Mouse (Mus musculus) myocyte (in vitro differentiated cells): ENCODE data around the gene Prr12.
A peak's percentile ranks its signal among the peaks of the same experiment; 100 is the strongest.

Experiments
- CEBPB ChIP-seq: IDR thresholded peaks from 2 replicates; pipeline ENCODE4 v1.6.1; 2011; ENCODE audit warnings: mild to moderate bottlenecking, moderate library complexity; ENCODE audit not compliant: poor library complexity, insufficient read depth, severe bottlenecking
- MAX ChIP-seq: IDR thresholded peaks from one replicate; pipeline ENCODE4 v1.6.1; 2011; ENCODE audit warnings: low read depth, mild to moderate bottlenecking, control low read depth
- MYOG ChIP-seq, 3 experiments: IDR thresholded peaks; one replicate each; pipeline ENCODE4 v1.6.1; 2011; ENCODE audit warnings: control low read depth in 2 of 3, low read depth in 2 of 3, mild to moderate bottlenecking in 2 of 3; ENCODE audit not compliant: insufficient read length in 2 of 3, control insufficient read depth in 1 of 3, insufficient read depth in 1 of 3
- POLR2A ChIP-seq: IDR thresholded peaks from one replicate; pipeline ENCODE4 v1.6.1; 2011; ENCODE audit warnings: low read depth, mild to moderate bottlenecking, control low read depth, moderate library complexity; ENCODE audit not compliant: insufficient read length
- POLR2AphosphoS2 ChIP-seq: IDR thresholded peaks from one replicate; pipeline ENCODE4 v1.6.1; 2011; ENCODE audit warnings: low read depth, control low read depth; ENCODE audit not compliant: insufficient read length
- SRF ChIP-seq: IDR thresholded peaks from one replicate; pipeline ENCODE4 v1.6.1; 2011; ENCODE audit warnings: low read depth; ENCODE audit not compliant: control insufficient read depth, insufficient read length
- USF1 ChIP-seq: IDR thresholded peaks from one replicate; pipeline ENCODE4 v1.6.1; 2011; ENCODE audit warnings: low read depth, mild to moderate bottlenecking, control low read depth, moderate library complexity

DNA sequence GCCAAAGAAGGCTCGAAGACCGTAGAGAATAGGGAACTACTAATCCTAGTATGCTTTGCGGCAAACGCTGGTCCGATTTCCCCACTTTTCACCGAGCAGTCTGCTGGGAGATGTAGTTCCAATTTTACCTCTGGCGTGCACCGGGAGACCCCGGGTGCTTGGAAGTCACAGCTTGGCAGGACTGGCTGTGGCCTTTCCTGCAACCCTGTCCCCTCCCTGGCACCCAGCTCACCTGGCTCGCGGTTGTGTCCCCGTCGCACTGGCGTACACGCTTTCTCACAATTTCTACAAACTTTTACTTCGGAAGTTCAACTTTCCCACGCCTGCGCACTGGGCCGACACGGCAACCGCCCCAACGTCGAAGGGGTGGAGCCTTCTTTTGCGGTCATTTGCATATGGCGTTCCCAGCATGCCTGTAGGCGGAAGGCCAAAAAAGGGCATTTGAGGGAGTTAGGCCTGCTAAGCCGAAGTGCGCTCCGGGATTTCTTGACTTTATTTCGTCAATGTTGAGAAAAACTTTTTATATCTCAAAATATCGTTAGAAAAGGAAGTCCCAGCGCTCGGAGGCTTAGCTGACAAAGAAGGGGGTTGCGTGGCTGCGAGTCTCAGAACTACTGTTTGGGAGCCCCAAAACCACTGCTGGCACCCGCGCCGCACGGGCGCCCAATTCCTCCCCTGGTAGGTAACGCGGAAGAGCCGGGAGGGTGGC, 55.3 kb downstream of the Prr12 start, which contains the start of gene Irf3:
- TF ChIP-seq POLR2AphosphoS2 = peak; percentile 36
- no peak for TF ChIP-seq POLR2A
- no peak for TF ChIP-seq CEBPB
- no peak for TF ChIP-seq USF1
- no peak for TF ChIP-seq MYOG (IDR thresholded peaks at IDR 0.05; ENCODE audit: control insufficient read depth in 1 of 3, insufficient read depth in 1 of 3, insufficient read length in 2 of 3, low read depth in 2 of 3)
- TF ChIP-seq SRF = peak; percentile 98
- no peak for TF ChIP-seq MAX
